Mouse (Mus musculus): ENCODE measurements around the gene Ylpm1. TPM values are rescaled to one million over a fixed set of nuclear protein-coding genes. Genes with fewer than 3 reads are reported as not detected.

The Ylpm1 gene
- polyA plus RNA-seq, 1 experiment from 2014 or later = 39.6 TPM

DNA sequence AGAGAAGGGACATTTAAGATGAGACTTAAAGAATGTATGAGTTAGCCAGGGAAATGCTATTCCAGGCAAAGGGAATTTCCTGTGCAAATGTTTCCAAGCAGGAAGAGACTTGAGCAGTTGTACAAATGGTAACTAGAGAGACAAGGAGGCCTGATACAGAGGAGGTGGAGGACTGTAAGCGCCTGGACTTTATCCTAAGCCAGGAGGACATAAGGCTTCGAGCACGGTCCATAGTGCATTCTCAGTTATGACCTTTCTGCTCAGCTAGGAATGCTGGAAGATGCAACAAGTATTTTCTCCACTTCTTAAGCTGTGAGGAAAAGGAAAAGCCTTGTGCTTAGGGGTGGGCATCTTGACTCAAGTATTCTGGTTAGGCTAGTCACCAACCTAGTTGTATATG lies 117.2 kb downstream of the Ylpm1 start:
- H3K4me3 ChIP-seq = no peak overlapping the region
- 97% methylated on average over 3 of the region's 3 CpGs for WGBS

GRCm38 (mm10) chr12:85113917-85114316 lies 117.8 kb downstream of the Ylpm1 start:
- Histone ChIP-seq H3K27me3 (no peaks in the 10 kb centered on the region), H3K36me3 (peaks cover 18% of the 10 kb centered on the region), H3K9me3 (no peaks in the 10 kb centered on the region), H3K4me1 (peaks cover 25% of the 10 kb centered on the region), H3K4me2 (replicated peaks) (no peak overlapping the region), H3K4me3 (no peak overlapping the region), H3K9ac (no peak overlapping the region), H3K27ac (no peak overlapping the region)
- 96% methylated on average over 3 of the region's 3 CpGs for WGBS
- no peak for ATAC-seq (ENCODE audit: insufficient number of reproducible peaks, insufficient read depth, low FRiP score, low TSS enrichment)

More for the DNA sequence above, 117.2 kb downstream of the Ylpm1 start:
- no peak overlapping the region for H3K27ac ChIP-seq
- no peak for ATAC-seq (ENCODE audit: insufficient number of reproducible peaks, insufficient read depth, low FRiP score, low TSS enrichment)
- H3K4me1 ChIP-seq = peaks cover 25% of the 10 kb centered on the region
- H3K9ac ChIP-seq = no peak overlapping the region
- H3K36me3 ChIP-seq = peaks cover 12% of the 10 kb centered on the region
- H3K27me3 ChIP-seq = no peaks in the 10 kb centered on the region
- H3K4me2 ChIP-seq (replicated peaks) = no peak overlapping the region
- H3K9me3 ChIP-seq = no peaks in the 10 kb centered on the region

DNA sequence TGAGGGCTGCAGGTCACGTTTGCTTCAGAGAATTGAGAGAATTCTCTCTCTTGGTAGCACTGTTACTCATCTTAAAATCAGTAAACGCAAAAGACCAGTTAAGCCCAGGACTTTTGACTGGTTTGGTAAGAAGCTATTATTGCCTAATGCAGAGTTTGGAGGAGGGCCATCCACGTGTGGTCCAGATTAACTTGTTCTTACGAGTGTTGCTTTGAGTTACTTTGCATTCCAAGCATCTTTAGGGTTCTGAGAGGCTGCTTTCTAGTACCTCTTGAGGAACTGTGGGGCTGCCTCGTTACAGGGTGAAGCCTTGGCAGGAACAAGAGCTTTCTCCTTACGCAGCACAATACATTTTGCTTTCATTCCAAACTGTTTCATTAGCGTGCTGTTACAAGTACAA lies 119.6 kb downstream of the Ylpm1 start:
- Histone ChIP-seq H3K27me3 (no peaks in the 10 kb centered on the region), H3K4me2 (replicated peaks) (no peak overlapping the region), H3K9me3 (no peaks in the 10 kb centered on the region), H3K4me1 (peaks cover 16% of the 10 kb centered on the region), H3K9ac (no peak overlapping the region), H3K27ac (no peak overlapping the region), H3K4me3 (no peak overlapping the region), H3K36me3 (peaks cover 33% of the 10 kb centered on the region)
- ATAC-seq (ENCODE audit: insufficient number of reproducible peaks, insufficient read depth, low FRiP score, low TSS enrichment) = no peak
- 71% methylated on average over 7 of the region's 7 CpGs for WGBS

Other genes starting within 250 kb of the Ylpm1 start
- gene Npc2, start 223.2 kb upstream of the Ylpm1 start, polyA plus RNA-seq (2016; fragmentation: Nextera tagmentation; extraction: Ambion mirVana) = 73.8 and 75.0 TPM in 2 replicates
- 147 and 159 TPM in 2 replicates for gene Isca2, start 223.1 kb upstream of the Ylpm1 start, polyA plus RNA-seq (2016; fragmentation: Nextera tagmentation; extraction: Ambion mirVana)
- gene Ltbp2, start 119.8 kb upstream of the Ylpm1 start, polyA plus RNA-seq (2016; fragmentation: Nextera tagmentation; extraction: Ambion mirVana) = 0.71 and 0.93 TPM in 2 replicates
- 142 and 152 TPM in 2 replicates for gene Fcf1, start 25.4 kb upstream of the Ylpm1 start, polyA plus RNA-seq (2016; fragmentation: Nextera tagmentation; extraction: Ambion mirVana)
- 20.3 and 21.8 TPM in 2 replicates for gene Arel1, start 25.4 kb upstream of the Ylpm1 start, polyA plus RNA-seq (2016; fragmentation: Nextera tagmentation; extraction: Ambion mirVana)
- 3.7 and 4.4 TPM in 2 replicates for gene Prox2, start 114.4 kb downstream of the Ylpm1 start, polyA plus RNA-seq (2016; fragmentation: Nextera tagmentation; extraction: Ambion mirVana)
- gene Dlst, start 114.5 kb downstream of the Ylpm1 start, polyA plus RNA-seq (2016; fragmentation: Nextera tagmentation; extraction: Ambion mirVana) = 110 and 117 TPM in 2 replicates
- gene Rps6kl1, start 154.9 kb downstream of the Ylpm1 start, polyA plus RNA-seq (2016; fragmentation: Nextera tagmentation; extraction: Ambion mirVana) = 1.7 and 2.2 TPM in 2 replicates
- 15.4 and 19.1 TPM in 2 replicates for gene Pgf, start 181.5 kb downstream of the Ylpm1 start, polyA plus RNA-seq (2016; fragmentation: Nextera tagmentation; extraction: Ambion mirVana)
- 79.0 and 88.2 TPM in 2 replicates for gene Eif2b2, start 223.2 kb downstream of the Ylpm1 start, polyA plus RNA-seq (2016; fragmentation: Nextera tagmentation; extraction: Ambion mirVana)